Comparison of ENCODE assay signal across 8 mouse cellular contexts in the genomic region with DNA sequence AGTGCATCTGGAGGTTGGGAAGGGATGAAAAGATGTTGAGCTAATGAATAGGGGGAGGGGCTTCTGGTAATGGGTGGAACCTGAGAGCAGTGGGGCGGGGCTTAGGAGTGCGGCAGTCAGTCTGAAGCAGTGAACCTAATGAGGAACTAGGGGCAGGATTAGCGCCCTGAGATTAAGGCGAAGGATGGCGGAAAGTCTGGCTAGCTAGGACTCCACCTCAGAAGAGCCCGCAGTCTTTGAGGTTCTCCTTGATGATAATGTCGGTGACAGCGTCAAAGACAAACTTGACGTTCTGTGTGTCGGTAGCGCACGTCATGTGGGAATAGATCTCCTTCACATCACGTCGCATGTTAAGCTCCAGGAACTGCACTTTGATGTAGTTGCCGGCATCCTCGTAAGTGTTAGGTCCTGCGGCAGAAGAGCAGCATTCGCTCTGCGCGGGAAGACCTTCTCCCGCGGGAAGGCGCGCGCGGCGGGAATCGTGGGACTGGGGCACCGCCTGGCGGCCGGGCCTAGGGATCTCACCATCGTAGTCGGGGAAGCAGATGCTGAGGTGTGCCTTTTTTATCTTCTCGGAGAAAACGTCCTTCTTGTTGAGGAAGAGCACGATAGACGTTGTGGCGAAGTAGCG. TPM values are rescaled to one million over a fixed set of nuclear protein-coding genes. Genes with fewer than 3 reads are reported as not detected.
DNase-seq lines count a peak whose midpoint lies in the region; ATAC-seq lines count a peak whose summit lies in the region.

No protein-coding gene starts in this region.

- H3K27me3 ChIP-seq in embryonic facial prominence, embryonic 15.5 days, result peaks cover 31% of the 10 kb centered on the region
- H3K27me3 ChIP-seq in heart, embryonic 15.5 days, result peaks cover 52% of the 10 kb centered on the region
- H3K27me3 ChIP-seq in neural tube, embryonic 15.5 days (replicated peaks), result peaks cover 30% of the 10 kb centered on the region

- no peak overlapping the region for H3K9ac ChIP-seq in embryonic facial prominence, embryonic 15.5 days
- no peak overlapping the region for H3K9ac ChIP-seq in heart, embryonic 15.5 days
- peak overlapping the region; percentile 46 for H3K9ac ChIP-seq in neural tube, embryonic 15.5 days (replicated peaks)

- H3K36me3 ChIP-seq in embryonic facial prominence, embryonic 15.5 days, result no peaks in the 10 kb centered on the region
- H3K36me3 ChIP-seq in heart, embryonic 15.5 days, result no peaks in the 10 kb centered on the region
- H3K36me3 ChIP-seq in neural tube, embryonic 15.5 days, result no peaks in the 10 kb centered on the region

- H3K9me3 ChIP-seq in embryonic facial prominence, embryonic 15.5 days (replicated peaks), result no peaks in the 10 kb centered on the region
- H3K9me3 ChIP-seq in heart, embryonic 15.5 days (replicated peaks), result no peaks in the 10 kb centered on the region
- no peaks in the 10 kb centered on the region for H3K9me3 ChIP-seq in neural tube, embryonic 15.5 days (replicated peaks)

- peak overlapping the region; percentile 38 for H3K4me3 ChIP-seq in embryonic facial prominence, embryonic 15.5 days (replicated peaks)
- peak overlapping the region; percentile 44 for H3K4me3 ChIP-seq in heart, embryonic 15.5 days
- H3K4me3 ChIP-seq in neural tube, embryonic 15.5 days (replicated peaks), result peak overlapping the region; percentile 36

- peak overlapping the region; percentile 69 for H3K4me2 ChIP-seq in embryonic facial prominence, embryonic 15.5 days (replicated peaks)
- peak overlapping the region; percentile 68 for H3K4me2 ChIP-seq in heart, embryonic 15.5 days
- peak overlapping the region; percentile 72 for H3K4me2 ChIP-seq in neural tube, embryonic 15.5 days

- DNase-seq in A20 (ENCODE audit: low read depth, low spot score), result peak; percentile 73
- DNase-seq in adrenal gland, postnatal 10 days, result peak; percentile 87
- peak; percentile 79 for DNase-seq in kidney, postnatal 14 days
- DNase-seq in lung, adult 18-20 months, result peak; percentile 53 to 72
- peak; percentile 62 for DNase-seq in testis, postnatal 14 days (ENCODE audit: low spot score)

- H3K27ac ChIP-seq in embryonic facial prominence, embryonic 15.5 days (replicated peaks), result no peak overlapping the region
- H3K27ac ChIP-seq in heart, embryonic 15.5 days, result no peak overlapping the region
- no peak overlapping the region for H3K27ac ChIP-seq in neural tube, embryonic 15.5 days (replicated peaks)

- peaks cover 20% of the 10 kb centered on the region for H3K4me1 ChIP-seq in embryonic facial prominence, embryonic 15.5 days
- H3K4me1 ChIP-seq in heart, embryonic 15.5 days (replicated peaks), result peaks cover 15% of the 10 kb centered on the region
- peaks cover 21% of the 10 kb centered on the region for H3K4me1 ChIP-seq in neural tube, embryonic 15.5 days

- ATAC-seq in embryonic facial prominence, embryonic 15.5 days (ENCODE audit: insufficient number of reproducible peaks, low FRiP score, low TSS enrichment, low read depth), result peak; percentile 5; the same call in 1 of the 2 replicates
- ATAC-seq in heart, embryonic 15.5 days (replicated peaks; ENCODE audit: insufficient number of reproducible peaks, insufficient read depth, low FRiP score, low read depth), result no peak
- ATAC-seq in neural tube, embryonic 15.5 days (ENCODE audit: low FRiP score), result peak; percentile 70

- WGBS in embryonic facial prominence, embryonic 15.5 days, result under 1% methylated on average over 39 of the region's 39 CpGs
- WGBS in heart, embryonic 15.5 days, result under 1% methylated on average over 39 of the region's 39 CpGs
- WGBS in neural tube, embryonic 15.5 days, result 1% methylated on average over 39 of the region's 39 CpGs

RNA-seq across cellular contexts. Expression of gene Gnat1, which starts 3.7 kb away (rescaled TPM):
- total RNA-seq in adrenal gland, postnatal 10 days (2021), result under 1 TPM; 0.33 to 0.42 TPM
- polyA plus RNA-seq in embryonic facial prominence, embryonic 15.5 days (2015; fragmentation: Nextera tagmentation; extraction: Ambion mirVana), result 1.9 and 3.4 TPM in 2 replicates
- polyA plus RNA-seq in heart, embryonic 15.5 days (2015; fragmentation: Nextera tagmentation; extraction: Ambion mirVana), result 0.53 and 0.98 TPM in 2 replicates
- polyA plus RNA-seq in neural tube, embryonic 15.5 days (2015; fragmentation: Nextera tagmentation; extraction: Ambion mirVana), result 2.5 and 2.9 TPM in 2 replicates

RNA-seq across cellular contexts. Expression of gene Slc38a3, which starts 6.5 kb away (rescaled TPM):
- 10 to 100 TPM; 42.0 to 95.1 TPM for total RNA-seq in adrenal gland, postnatal 10 days (2021)
- 3.7 and 4.2 TPM in 2 replicates for polyA plus RNA-seq in embryonic facial prominence, embryonic 15.5 days (2015; fragmentation: Nextera tagmentation; extraction: Ambion mirVana)
- 2.5 and 3.6 TPM in 2 replicates for polyA plus RNA-seq in heart, embryonic 15.5 days (2015; fragmentation: Nextera tagmentation; extraction: Ambion mirVana)
- polyA plus RNA-seq in neural tube, embryonic 15.5 days (2015; fragmentation: Nextera tagmentation; extraction: Ambion mirVana), result 35.1 and 35.4 TPM in 2 replicates

RNA-seq across cellular contexts. Expression of gene Sema3f, which starts 34.5 kb away (rescaled TPM):
- 10 to 100 TPM; 20.2 to 24.8 TPM for total RNA-seq in adrenal gland, postnatal 10 days (2021)
- polyA plus RNA-seq in embryonic facial prominence, embryonic 15.5 days (2015; fragmentation: Nextera tagmentation; extraction: Ambion mirVana), result 40.6 and 44.6 TPM in 2 replicates
- polyA plus RNA-seq in heart, embryonic 15.5 days (2015; fragmentation: Nextera tagmentation; extraction: Ambion mirVana), result 4.1 and 7.1 TPM in 2 replicates
- 10.2 and 12.5 TPM in 2 replicates for polyA plus RNA-seq in neural tube, embryonic 15.5 days (2015; fragmentation: Nextera tagmentation; extraction: Ambion mirVana)

RNA-seq across cellular contexts. Expression of gene Gnai2, which starts 40.6 kb away (rescaled TPM):
- total RNA-seq in adrenal gland, postnatal 10 days (2021), result 100 to 1,000 TPM; 292 to 327 TPM
- polyA plus RNA-seq in embryonic facial prominence, embryonic 15.5 days (2015; fragmentation: Nextera tagmentation; extraction: Ambion mirVana), result 458 and 459 TPM in 2 replicates
- polyA plus RNA-seq in heart, embryonic 15.5 days (2015; fragmentation: Nextera tagmentation; extraction: Ambion mirVana), result 367 and 431 TPM in 2 replicates
- polyA plus RNA-seq in neural tube, embryonic 15.5 days (2015; fragmentation: Nextera tagmentation; extraction: Ambion mirVana), result 262 and 325 TPM in 2 replicates
